Mouse (Mus musculus) heart, adult 2 months (tissue): ENCODE data around the gene Hamp.

Source experiments
- CTCF ChIP-seq: fragments of 200-600 bp; IDR thresholded peaks from 2 replicates; pipeline ENCODE4 v1.8.1; 2022; ENCODE audit warnings: antibody characterized with exemption, mild to moderate bottlenecking, moderate library complexity
- EP300 ChIP-seq: fragments of 200-500 bp; IDR thresholded peaks from 2 replicates; pipeline ENCODE4 v1.6.1; 2011; ENCODE audit warnings: low read depth, low read length, control low read depth; ENCODE audit not compliant: insufficient read depth
- POLR2A ChIP-seq: fragments of 200-500 bp; IDR thresholded peaks from 2 replicates; pipeline ENCODE4 v1.6.1; 2011; ENCODE audit warnings: mild to moderate bottlenecking, low read depth, low read length, control low read depth; ENCODE audit not compliant: insufficient read depth

DNA sequence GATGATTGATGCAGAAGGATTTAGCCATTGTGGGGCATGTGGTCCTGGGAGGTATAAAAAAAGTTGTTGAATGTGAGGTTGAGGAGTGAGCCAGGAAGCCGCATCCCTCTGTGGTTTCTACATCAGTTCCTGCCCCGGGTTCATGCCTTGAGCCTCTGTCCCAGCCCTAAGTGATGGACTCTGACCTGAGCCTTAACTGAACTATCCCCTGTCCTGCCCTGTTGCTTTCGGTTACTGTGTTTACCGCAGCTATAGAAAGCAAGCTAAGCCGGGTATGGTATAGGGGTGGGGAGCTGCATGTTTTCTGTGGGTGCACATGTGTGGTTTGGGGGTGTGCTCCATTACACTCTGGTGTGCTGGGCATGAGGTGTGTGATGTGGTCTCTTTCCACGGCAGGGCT is 34.1 kb downstream of the Hamp start:
- TF ChIP-seq CTCF (no peak), POLR2A (no peak), EP300 (no peak)
